Mouse (Mus musculus) intestine, embryonic 14.5 days (tissue): Measurements from ENCODE around the gene Grin3b. TPM values are rescaled to one million over a fixed set of nuclear protein-coding genes. Genes with fewer than 3 reads are reported as not detected.
A peak's percentile ranks its signal among the peaks of the same experiment; 100 is the strongest.

Experiments
- ATAC-seq: fragments of 200-750 bp; cut with Nextera tagmentation; replicated peaks from 2 replicates; pipeline ENCODE4 v1.8.0; 2017; ENCODE audit warnings: low read depth, moderate number of reproducible peaks, moderate TSS enrichment, moderate library complexity; ENCODE audit not compliant: low FRiP score, low TSS enrichment
- DNase-seq: peaks from one replicate; pipeline ENCODE4 v3.0.0-alpha.2; 2018; ENCODE audit warnings: low spot score
- H3K27ac ChIP-seq: fragments of 300-500 bp; sonication (generic); 2 replicates; pipeline ENCODE4 v1.5.1; 2014; ENCODE audit warnings: low read depth, mild to moderate bottlenecking, control low read depth
- H3K27me3 ChIP-seq: fragments of 300-500 bp; sonication (generic); replicated peaks from 2 replicates; pipeline ENCODE4 v1.6.1; 2014; ENCODE audit warnings: low read length, control low read depth; ENCODE audit not compliant: control insufficient read depth, insufficient read depth
- H3K36me3 ChIP-seq: fragments of 300-500 bp; sonication (generic); 2 replicates; pipeline ENCODE4 v1.6.1; 2014; ENCODE audit warnings: low read length, control low read depth; ENCODE audit not compliant: control insufficient read depth, insufficient read depth
- H3K4me1 ChIP-seq: fragments of 300-500 bp; sonication (generic); replicated peaks from 2 replicates; pipeline ENCODE4 v1.6.1; 2014; ENCODE audit warnings: low read length, control low read depth, mixed read lengths; ENCODE audit not compliant: control insufficient read depth, insufficient read depth
- H3K4me2 ChIP-seq: fragments of 300-500 bp; sonication (generic); 2 replicates; pipeline ENCODE4 v1.6.1; 2014; ENCODE audit warnings: low read length
- H3K4me3 ChIP-seq: fragments of 300-500 bp; sonication (generic); 2 replicates; pipeline ENCODE4 v1.5.1; 2014; ENCODE audit warnings: low read depth, low read length, control low read depth, mixed read lengths
- H3K9ac ChIP-seq: fragments of 300-500 bp; sonication (generic); 2 replicates; pipeline ENCODE4 v1.6.1; 2014; ENCODE audit warnings: mild to moderate bottlenecking, low read length
- H3K9me3 ChIP-seq: fragments of 300-500 bp; sonication (generic); 2 replicates; pipeline ENCODE4 v1.6.1; 2016; ENCODE audit warnings: low read length, control low read depth; ENCODE audit not compliant: control insufficient read depth
- WGBS: fragments of 180-500 bp; shearing (Covaris S2); extraction: QIAGEN DNeasy Blood & Tissue Kit; methylation state at CpG from one replicate; pipeline ENCODE4 v1.1.7; 2014; 5-methylcytosine and 5-hydroxymethylcytosine counted together
- polyA plus RNA-seq: library from polyadenylated mRNA; unstranded; fragments of >200 nt; fragmentation: Nextera tagmentation; extraction: Ambion mirVana; gene quantifications from 2 replicates; pipeline ENCODE4 v1.2.1, GENCODE M21; 2014

Gene Grin3b
- polyA plus RNA-seq, 1 experiment from 2014 or later, result 0.28 TPM

- WGBS, result 94% methylated on average over 22 of the region's 22 CpGs
- H3K27ac ChIP-seq, result no peak overlapping the region
- ATAC-seq (no peak), DNase-seq (no peak)
- H3K9ac ChIP-seq, result no peak overlapping the region
- no peaks in the 10 kb centered on the region for H3K27me3 ChIP-seq
- H3K4me2 ChIP-seq, result no peak overlapping the region
- peaks cover 11% of the 10 kb centered on the region for H3K4me1 ChIP-seq
- H3K36me3 ChIP-seq, result peaks cover 55% of the 10 kb centered on the region
- no peaks in the 10 kb centered on the region for H3K9me3 ChIP-seq
- H3K4me3 ChIP-seq, result no peak overlapping the region
Observed at GRCm38 (mm10) chr10:79979401-79980155, 9.1 kb downstream of the Grin3b start.

DNA sequence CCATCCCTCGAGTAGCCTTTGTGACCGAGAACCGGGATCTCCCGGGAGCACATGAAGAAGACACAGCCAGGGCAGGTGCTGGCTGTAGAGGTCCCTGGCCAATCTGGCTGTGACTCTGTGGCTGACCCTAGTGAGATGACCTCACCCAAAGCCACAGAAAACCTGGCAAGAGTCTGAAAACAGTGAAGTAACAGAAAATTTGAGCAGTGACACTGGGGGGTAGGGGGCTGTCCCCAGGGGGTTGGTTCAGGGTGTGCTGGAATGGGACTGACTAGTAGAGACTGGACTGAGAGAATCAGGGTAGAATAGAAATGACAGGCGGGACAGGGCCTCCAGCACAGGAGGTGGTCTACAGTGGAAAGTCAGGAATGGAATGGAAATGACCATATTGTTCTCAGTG is 12.7 kb downstream of the Grin3b start:
- 79% methylated on average over 5 of the region's 5 CpGs for WGBS
- H3K36me3 ChIP-seq, result peaks cover 21% of the 10 kb centered on the region
- H3K27ac ChIP-seq, result 0 out of 2 replicates have a peak overlapping the region, but pooled peaks have one; percentile 95
- ATAC-seq (no peak), DNase-seq (no peak)
- H3K4me1 ChIP-seq, result peaks cover 35% of the 10 kb centered on the region
- H3K4me3 ChIP-seq, result peak overlapping the region; percentile 77
- H3K27me3 ChIP-seq, result no peaks in the 10 kb centered on the region
- peak overlapping the region; percentile 74 for H3K4me2 ChIP-seq
- H3K9ac ChIP-seq, result peak overlapping the region; percentile 87
- no peaks in the 10 kb centered on the region for H3K9me3 ChIP-seq

DNA sequence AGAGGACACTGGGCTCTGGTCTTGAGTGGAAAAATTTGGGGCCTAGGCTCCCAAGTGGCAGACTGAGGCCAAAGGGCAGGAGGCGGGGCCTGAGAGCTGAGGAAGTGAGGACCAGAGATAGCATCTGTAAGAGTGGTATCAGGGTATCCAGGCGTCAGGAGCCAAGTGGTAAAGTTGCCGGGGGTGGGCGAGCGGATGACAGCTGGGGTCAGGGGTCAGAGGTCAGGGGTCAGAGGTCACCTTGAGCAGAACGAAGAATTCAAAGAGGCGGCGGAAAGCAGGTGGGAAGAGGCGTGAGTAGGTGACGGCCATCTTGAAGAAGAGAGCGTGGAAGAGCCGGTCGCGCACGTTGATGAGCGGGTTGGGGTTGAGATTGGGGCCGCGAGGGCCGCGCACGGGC is 13.2 kb downstream of the Grin3b start:
- Histone ChIP-seq H3K4me3 (peak overlapping the region; percentile 77), H3K4me2 (peak overlapping the region; percentile 74), H3K9ac (peak overlapping the region; percentile 87), H3K9me3 (no peaks in the 10 kb centered on the region), H3K4me1 (peaks cover 35% of the 10 kb centered on the region), H3K36me3 (peaks cover 16% of the 10 kb centered on the region), H3K27ac (peak overlapping the region; percentile 95), H3K27me3 (no peaks in the 10 kb centered on the region)
- DNase-seq, result peak; percentile 85
- ATAC-seq, result no peak
- 1% methylated on average over 20 of the region's 21 CpGs for WGBS

DNA sequence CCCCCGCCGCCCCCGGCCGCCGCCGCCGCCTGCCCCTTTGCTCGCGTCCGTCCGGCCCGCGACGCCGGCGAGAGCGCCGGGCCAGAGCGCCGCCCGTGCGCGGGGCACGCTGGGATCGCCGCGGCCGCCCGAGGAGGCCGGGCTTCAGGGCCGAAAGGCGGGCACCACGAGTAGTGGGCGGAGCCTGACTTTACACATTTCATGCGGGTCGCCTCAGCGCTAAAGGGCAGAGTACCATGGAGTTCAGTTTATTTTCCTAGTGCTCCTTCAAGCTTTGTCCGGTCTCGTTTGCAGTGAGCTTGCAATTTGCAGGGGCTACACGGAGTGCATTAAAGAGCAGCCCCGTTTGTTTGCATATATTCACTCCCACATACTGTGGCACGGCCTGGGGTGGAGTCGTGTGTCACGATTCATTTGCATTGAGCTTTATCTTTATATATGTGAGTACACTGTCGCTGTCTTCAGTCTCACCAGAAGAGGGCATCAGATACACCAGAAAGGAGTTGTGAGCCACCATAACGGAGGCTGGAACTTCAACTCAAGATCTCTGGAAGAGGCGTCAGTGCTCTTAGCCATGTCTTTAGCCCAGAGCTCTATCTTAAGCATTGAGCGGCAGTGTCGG is 13.8 kb downstream of the Grin3b start, which contains the start of gene Tmem259:
Tmem259 (minus strand) TSS at position 136 of the 622 bp plus-strand sequence.
- under 1% methylated on average over 48 of the region's 49 CpGs for WGBS

DNA sequence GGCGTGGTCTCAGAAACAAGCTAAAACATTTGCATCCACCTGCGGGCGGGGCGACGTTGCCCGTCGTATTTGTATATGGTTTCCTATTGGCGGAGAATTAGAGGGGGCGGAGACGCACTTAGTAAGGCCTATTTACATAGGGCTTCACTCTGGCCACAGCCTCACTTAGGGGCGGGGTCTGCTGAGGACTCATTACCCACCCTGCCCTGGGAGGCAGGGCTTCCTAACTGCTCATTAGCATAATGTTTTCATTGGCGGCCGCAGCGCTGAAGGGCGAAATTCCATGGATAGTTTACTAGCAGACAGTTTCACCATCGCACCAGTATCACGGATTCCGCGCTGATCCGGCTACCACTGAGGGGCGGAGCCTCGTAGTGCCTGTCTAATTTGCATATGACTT is 14.4 kb downstream of the Grin3b start:
- Histone ChIP-seq H3K9me3 (no peaks in the 10 kb centered on the region), H3K4me3 (peak overlapping the region; percentile 77), H3K36me3 (peaks cover 7% of the 10 kb centered on the region; the same call in 1 of the 2 replicates), H3K27me3 (no peaks in the 10 kb centered on the region), H3K9ac (peak overlapping the region; percentile 87), H3K4me2 (peak overlapping the region; percentile 74), H3K27ac (peak overlapping the region; percentile 95), H3K4me1 (peaks cover 42% of the 10 kb centered on the region)
- ATAC-seq (peak; percentile 89), DNase-seq (peak; percentile 96)
- WGBS, result under 1% methylated on average over 22 of the region's 22 CpGs

More for the DNA sequence above, 13.8 kb downstream of the Grin3b start, which contains the start of gene Tmem259:
- Histone ChIP-seq H3K9ac (peak within 1 kb of the TSS; percentile 87), H3K4me2 (peak within 1 kb of the TSS; percentile 74), H3K36me3 (peaks cover 10% of the 10 kb centered on the region), H3K4me1 (peaks cover 37% of the 10 kb centered on the region), H3K27ac (peak within 1 kb of the TSS; percentile 95), H3K4me3 (peak within 1 kb of the TSS; percentile 77), H3K9me3 (no peaks in the 10 kb centered on the region), H3K27me3 (no peaks in the 10 kb centered on the region)
- ATAC-seq (peak; percentile 72), DNase-seq (peak; percentile 95)

DNA sequence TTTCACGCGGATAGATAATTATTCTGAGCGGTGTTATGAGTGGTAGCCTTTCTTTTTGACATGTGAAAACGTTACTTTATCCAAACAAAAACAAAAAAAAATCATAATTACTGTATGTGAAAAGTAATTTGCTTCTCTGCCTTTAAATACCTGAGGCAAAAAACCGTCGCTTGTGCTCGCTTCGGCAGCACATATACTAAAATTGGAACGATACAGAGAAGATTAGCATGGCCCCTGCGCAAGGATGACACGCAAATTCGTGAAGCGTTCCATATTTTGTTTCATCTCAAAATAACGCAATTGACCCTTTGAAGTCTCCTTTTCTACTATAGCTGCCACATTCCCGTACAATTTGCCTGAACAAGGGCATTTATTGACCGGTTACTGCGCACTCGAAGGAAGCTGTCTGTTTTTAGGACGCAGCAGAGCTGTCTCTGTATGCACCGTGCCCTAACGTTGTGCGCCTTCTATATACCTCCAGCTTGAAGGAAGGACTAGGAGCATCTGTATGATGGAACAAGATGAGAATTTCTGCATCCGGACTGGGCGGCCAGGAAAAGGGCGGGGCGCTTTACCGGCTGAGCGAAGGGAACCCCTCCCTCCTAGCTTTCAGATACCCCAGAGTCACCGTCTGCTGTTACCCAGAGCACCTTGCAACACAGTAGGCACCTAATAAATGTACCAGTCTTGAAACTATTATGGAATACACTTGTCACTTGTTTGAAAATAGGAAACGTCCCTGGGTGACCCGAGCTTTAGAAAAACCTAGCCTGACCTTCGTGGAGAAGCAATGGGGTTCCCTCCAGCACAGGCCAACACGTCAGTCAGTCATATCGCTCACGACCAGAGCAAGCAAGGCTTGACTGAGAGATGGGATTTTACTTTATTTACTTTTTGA is 15.1 kb downstream of the Grin3b start:
- Histone ChIP-seq H3K27ac (peak overlapping the region; percentile 95), H3K9me3 (no peaks in the 10 kb centered on the region), H3K27me3 (no peaks in the 10 kb centered on the region), H3K9ac (peak overlapping the region; percentile 58), H3K4me2 (peak overlapping the region; percentile 74), H3K4me1 (peaks cover 44% of the 10 kb centered on the region), H3K36me3 (peaks cover 7% of the 10 kb centered on the region; the same call in 1 of the 2 replicates), H3K4me3 (peak overlapping the region; percentile 77)
- 2% methylated on average over 35 of the region's 35 CpGs for WGBS
- DNase-seq (peak; percentile 86), ATAC-seq (no peak)

DNA sequence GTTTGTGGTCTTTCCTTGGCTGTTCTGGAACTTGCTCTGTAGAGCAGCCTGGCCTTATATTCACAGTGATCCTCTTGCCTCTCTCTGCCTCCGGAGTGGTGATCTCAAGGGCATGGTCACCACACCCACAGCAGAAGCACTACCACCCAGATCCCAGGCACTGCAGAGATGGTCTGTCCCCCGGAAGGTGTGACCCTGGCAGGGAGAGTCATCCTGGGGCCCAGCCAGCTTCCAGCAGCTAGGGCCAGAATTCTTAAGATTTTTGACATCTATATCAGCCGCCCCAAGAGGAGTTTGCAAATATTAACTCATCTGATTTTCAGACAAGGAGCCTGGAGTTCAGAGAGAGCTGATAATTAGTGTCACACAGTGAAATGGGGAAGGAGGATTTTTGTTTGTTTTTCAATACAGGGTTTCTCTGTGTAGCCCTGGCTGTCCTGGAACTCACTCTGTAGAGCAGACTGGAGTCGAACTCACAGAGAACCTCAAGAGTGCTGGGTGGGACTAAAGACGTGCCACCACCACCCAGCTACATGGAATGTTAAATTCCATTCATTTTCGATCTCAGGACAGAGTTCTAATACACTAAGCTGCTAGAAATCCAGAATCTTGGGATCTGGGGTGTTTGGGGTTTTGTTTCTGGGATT is 15.8 kb downstream of the Grin3b start:
- ATAC-seq (no peak), DNase-seq (no peak)
- 30% methylated on average over 6 of the region's 6 CpGs for WGBS
- peak overlapping the region; percentile 74 for H3K4me2 ChIP-seq
- H3K4me3 ChIP-seq, result peak overlapping the region; percentile 77
- peak overlapping the region; percentile 95 for H3K27ac ChIP-seq
- H3K9ac ChIP-seq, result peak overlapping the region; percentile 58
- peaks cover 44% of the 10 kb centered on the region for H3K4me1 ChIP-seq
- H3K27me3 ChIP-seq, result no peaks in the 10 kb centered on the region
- 0 out of 2 replicates have a peak, but pooled peaks cover 3% of the 10 kb centered on the region for H3K9me3 ChIP-seq
- H3K36me3 ChIP-seq, result peaks cover 6% of the 10 kb centered on the region
